Mouse (Mus musculus) embryonic facial prominence, embryonic 14.5 days (tissue): ENCODE results near the gene Fcho2. TPM values are rescaled to one million over a fixed set of nuclear protein-coding genes. Genes with fewer than 3 reads are reported as not detected.
"Not testable (repeated sequence)": the region's sequence is repeated elsewhere in the genome, so short reads cannot be mapped to it uniquely, and the experiment has no call there.

ENCODE experiments used
- ATAC-seq: fragments of 200-750 bp; cut with Nextera tagmentation; 2 replicates; pipeline ENCODE4 v1.8.0; 2017; ENCODE audit warnings: low read depth, moderate number of reproducible peaks, moderate TSS enrichment
- DNase-seq: peaks from one replicate; pipeline ENCODE4 v3.0.0-alpha.2; 2015; ENCODE audit warnings: low spot score
- H3K27ac ChIP-seq: fragments of 300-500 bp; sonication (generic); replicated peaks from 2 replicates; pipeline ENCODE4 v1.5.1; 2014; ENCODE audit warnings: low read depth, mild to moderate bottlenecking, low read length, moderate library complexity
- H3K27me3 ChIP-seq: fragments of 300-500 bp; sonication (generic); replicated peaks from 2 replicates; pipeline ENCODE4 v1.6.1; 2014; ENCODE audit warnings: low read length; ENCODE audit not compliant: control insufficient read depth, insufficient read depth
- H3K36me3 ChIP-seq: fragments of 300-500 bp; sonication (generic); 2 replicates; pipeline ENCODE4 v1.6.1; 2014; ENCODE audit warnings: low read length, mixed read lengths; ENCODE audit not compliant: control insufficient read depth, insufficient read depth
- H3K4me1 ChIP-seq: fragments of 300-500 bp; sonication (generic); 2 replicates; pipeline ENCODE4 v1.6.1; 2014; ENCODE audit warnings: antibody characterized with exemption, low read length; ENCODE audit not compliant: control insufficient read depth, insufficient read depth
- H3K4me2 ChIP-seq: fragments of 300-500 bp; sonication (generic); 2 replicates; pipeline ENCODE4 v1.6.1; 2014; ENCODE audit warnings: low read depth, mild to moderate bottlenecking, low read length, moderate library complexity, mixed read lengths
- H3K4me3 ChIP-seq: fragments of 300-500 bp; sonication (generic); 2 replicates; pipeline ENCODE4 v1.5.1; 2014; ENCODE audit warnings: low read depth, mild to moderate bottlenecking, low read length
- H3K9ac ChIP-seq: fragments of 300-500 bp; sonication (generic); 2 replicates; pipeline ENCODE4 v1.6.1; 2014; ENCODE audit warnings: low read depth, mild to moderate bottlenecking, low read length, moderate library complexity, mixed read lengths
- H3K9me3 ChIP-seq: fragments of 300-500 bp; sonication (generic); 2 replicates; pipeline ENCODE4 v1.6.1; 2016; ENCODE audit warnings: low read length; ENCODE audit not compliant: control insufficient read depth
- WGBS: fragments of 180-500 bp; shearing (Covaris S2); extraction: QIAGEN DNeasy Blood & Tissue Kit; methylation state at CpG from one replicate; pipeline ENCODE4 v1.1.7; 2014; 5-methylcytosine and 5-hydroxymethylcytosine counted together
- polyA plus RNA-seq: library from polyadenylated mRNA; unstranded; fragments of >200 nt; fragmentation: Nextera tagmentation; extraction: Ambion mirVana; gene quantifications from 2 replicates; pipeline ENCODE4 v1.2.1, GENCODE M21; 2014

The Fcho2 gene
- polyA plus RNA-seq, 1 experiment from 2014 or later = 25.2 TPM

GRCm38 (mm10) chr13:98829026-98829425 lies 13.8 kb upstream of the Fcho2 start:
- 97% methylated on average over 6 of the region's 6 CpGs for WGBS
- H3K36me3 ChIP-seq, H3K27ac ChIP-seq, H3K4me2 ChIP-seq, H3K4me1 ChIP-seq, H3K9ac ChIP-seq, H3K4me3 ChIP-seq, H3K9me3 ChIP-seq, ATAC-seq, DNase-seq, H3K27me3 ChIP-seq: not testable (repeated sequence)

- DNase-seq (no peak), ATAC-seq (no peak)
- Histone ChIP-seq H3K4me1 (no peaks in the 10 kb centered on the region), H3K27me3 (no peaks in the 10 kb centered on the region), H3K4me2 (no peak overlapping the region), H3K4me3 (no peak overlapping the region), H3K9me3 (no peaks in the 10 kb centered on the region), H3K36me3 (no peaks in the 10 kb centered on the region), H3K9ac (no peak overlapping the region), H3K27ac (no peak overlapping the region)
- WGBS = 77% methylated on average over 4 of the region's 4 CpGs
These were observed 10.3 kb upstream of the Fcho2 start for GRCm38 (mm10) chr13:98825574-98825973.

- H3K4me3 ChIP-seq = no peak overlapping the region
- H3K27ac ChIP-seq = no peak overlapping the region
- H3K9me3 ChIP-seq = no peaks in the 10 kb centered on the region
- no peaks in the 10 kb centered on the region for H3K27me3 ChIP-seq
- no peaks in the 10 kb centered on the region for H3K36me3 ChIP-seq
- no peaks in the 10 kb centered on the region for H3K4me1 ChIP-seq
- 68% methylated on average over 2 of the region's 2 CpGs for WGBS
- ATAC-seq = no peak
- DNase-seq = no peak
- no peak overlapping the region for H3K9ac ChIP-seq
- H3K4me2 ChIP-seq = no peak overlapping the region
These were observed 3.8 kb upstream of the Fcho2 start for GRCm38 (mm10) chr13:98819094-98819493.

- WGBS = 68% methylated on average over 4 of the region's 4 CpGs
These were observed 3.0 kb upstream of the Fcho2 start for GRCm38 (mm10) chr13:98818205-98818604.

GRCm38 (mm10) chr13:98817766-98818165 lies 2.5 kb upstream of the Fcho2 start:
- no peaks in the 10 kb centered on the region for H3K9me3 ChIP-seq
- ATAC-seq = no peak
- H3K27ac ChIP-seq = no peak overlapping the region
- no peak overlapping the region for H3K4me3 ChIP-seq
- H3K4me1 ChIP-seq = peaks cover 9% of the 10 kb centered on the region
- H3K9ac ChIP-seq = no peak overlapping the region
- WGBS = 66% methylated on average over 4 of the region's 4 CpGs
- H3K4me2 ChIP-seq = no peak overlapping the region
- H3K27me3 ChIP-seq = no peaks in the 10 kb centered on the region
- no peak for DNase-seq
- no peaks in the 10 kb centered on the region for H3K36me3 ChIP-seq

More at GRCm38 (mm10) chr13:98818205-98818604, 3.0 kb upstream of the Fcho2 start:
- Histone ChIP-seq H3K4me2 (no peak overlapping the region), H3K9ac (no peak overlapping the region), H3K4me1 (peaks cover 8% of the 10 kb centered on the region), H3K9me3 (no peaks in the 10 kb centered on the region), H3K27ac (no peak overlapping the region), H3K4me3 (no peak overlapping the region), H3K27me3 (no peaks in the 10 kb centered on the region), H3K36me3 (no peaks in the 10 kb centered on the region)
- ATAC-seq (no peak), DNase-seq (no peak)

GRCm38 (mm10) chr13:98816981-98817660 lies 1.9 kb upstream of the Fcho2 start:
- H3K4me3 ChIP-seq, H3K4me2 ChIP-seq, H3K9me3 ChIP-seq, DNase-seq, ATAC-seq, H3K9ac ChIP-seq, H3K27ac ChIP-seq, H3K4me1 ChIP-seq, H3K27me3 ChIP-seq, H3K36me3 ChIP-seq: not testable (repeated sequence)
- WGBS = 71% methylated on average over 4 of the region's 4 CpGs

GRCm38 (mm10) chr13:98816571-98816970 lies 1.3 kb upstream of the Fcho2 start:
- H3K4me2 ChIP-seq = no peak overlapping the region
- whole genome bisulfite sequencing = 83% methylated on average over 9 of the region's 9 CpGs
- no peaks in the 10 kb centered on the region for H3K9me3 ChIP-seq
- DNase-seq (no peak), ATAC-seq (no peak)
- H3K4me3 ChIP-seq = no peak overlapping the region
- no peaks in the 10 kb centered on the region for H3K36me3 ChIP-seq
- H3K27ac ChIP-seq = no peak overlapping the region
- peaks cover 9% of the 10 kb centered on the region for H3K4me1 ChIP-seq
- no peaks in the 10 kb centered on the region for H3K27me3 ChIP-seq
- H3K9ac ChIP-seq = no peak overlapping the region

GRCm38 (mm10) chr13:98814275-98815040 lies 791 bp downstream of the Fcho2 start:
- peak; percentile 30 for ATAC-seq
- Histone ChIP-seq H3K27ac (peak overlapping the region; percentile 98), H3K4me1 (peaks cover 9% of the 10 kb centered on the region), H3K27me3 (no peaks in the 10 kb centered on the region), H3K36me3 (no peaks in the 10 kb centered on the region), H3K9ac (peak overlapping the region; percentile 98), H3K9me3 (no peaks in the 10 kb centered on the region), H3K4me3 (peak overlapping the region; percentile 91), H3K4me2 (peak overlapping the region; percentile 62)
- DNase-seq = peak; percentile 54
- under 1% methylated on average over 17 of the region's 81 CpGs for WGBS
